Mouse (Mus musculus) frontal cortex, adult 2 months (tissue): Measurements from ENCODE around the gene Cubn. TPM values are rescaled to one million over a fixed set of nuclear protein-coding genes. Genes with fewer than 3 reads are reported as not detected.

Source experiments
- DNase-seq, 2 experiments: peaks; one replicate each; pipeline ENCODE4 v3.0.0; 2022; ENCODE audit warnings: low spot score in 1 of 2; ENCODE audit errors: extremely low spot score in 1 of 2
- polyA plus RNA-seq: library from polyadenylated mRNA; depleted of rRNA; stranded (reverse); fragments of >200 nt; gene quantifications from 2 replicates; pipeline ENCODE4 v1.2.3, GENCODE M21; 2012

The Cubn gene
- polyA plus RNA-seq, 1 experiment: 0.42 TPM

- DNase-seq: no peak
Observed at GRCm38 (mm10) chr2:13486470-13486869, 5.1 kb downstream of the Cubn start.

GRCm38 (mm10) chr2:13484566-13484965 is 7.0 kb downstream of the Cubn start:
- DNase-seq: no peak

GRCm38 (mm10) chr2:13480744-13481143 is 10.9 kb downstream of the Cubn start:
- no peak for DNase-seq

- DNase-seq: no peak
Observed at GRCm38 (mm10) chr2:13479165-13479564, 12.4 kb downstream of the Cubn start.

GRCm38 (mm10) chr2:13470108-13470507 is 21.5 kb downstream of the Cubn start:
- no peak for DNase-seq

GRCm38 (mm10) chr2:13469641-13470040 is 22.0 kb downstream of the Cubn start:
- DNase-seq: no peak

- DNase-seq: no peak
Observed at GRCm38 (mm10) chr2:13466685-13467084, 24.9 kb downstream of the Cubn start.

GRCm38 (mm10) chr2:13458088-13458487 is 33.5 kb downstream of the Cubn start:
- no peak for DNase-seq

- DNase-seq: no peak
Observed at GRCm38 (mm10) chr2:13456821-13457220, 34.8 kb downstream of the Cubn start.

GRCm38 (mm10) chr2:13451495-13452491 is 39.8 kb downstream of the Cubn start:
- no peak for DNase-seq

GRCm38 (mm10) chr2:13450895-13451294 is 40.7 kb downstream of the Cubn start:
- DNase-seq: no peak

- no peak for DNase-seq
Observed at GRCm38 (mm10) chr2:13450470-13450869, 41.1 kb downstream of the Cubn start.

- DNase-seq: no peak
Observed at GRCm38 (mm10) chr2:13445156-13445555, 46.5 kb downstream of the Cubn start.

GRCm38 (mm10) chr2:13438983-13439382 is 52.6 kb downstream of the Cubn start:
- no peak for DNase-seq

GRCm38 (mm10) chr2:13438275-13438845 is 53.3 kb downstream of the Cubn start:
- no peak for DNase-seq

- no peak for DNase-seq
Observed at GRCm38 (mm10) chr2:13432002-13432401, 59.6 kb downstream of the Cubn start.

- no peak for DNase-seq
Observed at GRCm38 (mm10) chr2:13421974-13422760, 69.4 kb downstream of the Cubn start.

GRCm38 (mm10) chr2:13416765-13417524 is 74.7 kb downstream of the Cubn start:
- DNase-seq: peak in 1 of 2 experiments; percentile 36

- DNase-seq: no peak
Observed at GRCm38 (mm10) chr2:13413520-13414178, 78.0 kb downstream of the Cubn start.

GRCm38 (mm10) chr2:13410660-13411059 is 81.0 kb downstream of the Cubn start:
- no peak for DNase-seq
